Mouse (Mus musculus) MEL (cell line): ENCODE measurements around the gene Glo1.
A peak's percentile ranks its signal among the peaks of the same experiment; 100 is the strongest.

Experiments used
- CHD2 ChIP-seq: IDR thresholded peaks from 2 replicates; pipeline ENCODE4 v1.6.1; 2011; ENCODE audit warnings: low read length, improper control_type of control experiment
- CTCF ChIP-seq, 3 experiments: IDR thresholded peaks in 2 of 3; conservative IDR thresholded peaks in 1 of 3; 2 replicates each; pipeline ENCODE4 v1.5.1; 2011 to 2012; ENCODE audit warnings: low read length in 3 of 3, low read depth in 2 of 3, mild to moderate bottlenecking in 2 of 3, improper control_type of control experiment in 1 of 3, inconsistent platforms in 1 of 3, mixed read lengths in 1 of 3, moderate library complexity in 1 of 3; ENCODE audit not compliant: control insufficient read depth in 1 of 3, insufficient read depth in 1 of 3, poor library complexity in 1 of 3, severe bottlenecking in 1 of 3
- GABPA ChIP-seq: IDR thresholded peaks from 2 replicates; pipeline ENCODE4 v1.6.1; 2012; ENCODE audit warnings: low read depth, mild to moderate bottlenecking, inconsistent platforms, low read length, improper control_type of control experiment, moderate library complexity
- GATA1 ChIP-seq: IDR thresholded peaks from 2 replicates; pipeline ENCODE4 v1.6.1; 2011; ENCODE audit warnings: low read depth, low read length, improper control_type of control experiment
- HCFC1 ChIP-seq: IDR thresholded peaks from 2 replicates; pipeline ENCODE4 v1.6.1; 2012; ENCODE audit warnings: low read depth, mild to moderate bottlenecking, inconsistent platforms, low read length, improper control_type of control experiment, moderate library complexity
- MXI1 ChIP-seq: IDR thresholded peaks from 2 replicates; pipeline ENCODE4 v1.6.1; 2011; ENCODE audit warnings: mild to moderate bottlenecking, low read depth, low read length, improper control_type of control experiment
- MYB ChIP-seq: IDR thresholded peaks from 2 replicates; pipeline ENCODE4 v1.6.1; 2011; ENCODE audit warnings: mild to moderate bottlenecking, low read depth, low read length, improper control_type of control experiment
- POLR2A ChIP-seq, 2 experiments: IDR thresholded peaks; 2 replicates each; pipeline ENCODE4 v1.6.1; 2011 to 2012; ENCODE audit warnings: low read length in 2 of 2, mild to moderate bottlenecking in 2 of 2, control low read depth in 1 of 2, improper control_type of control experiment in 1 of 2, low read depth in 1 of 2, moderate library complexity in 1 of 2; ENCODE audit not compliant: control insufficient read depth in 1 of 2, insufficient read depth in 1 of 2, poor library complexity in 1 of 2
- POLR2AphosphoS2 ChIP-seq: IDR thresholded peaks from 2 replicates; pipeline ENCODE4 v1.6.1; 2011; ENCODE audit warnings: low read length, improper control_type of control experiment
- RCOR1 ChIP-seq: IDR thresholded peaks from 2 replicates; pipeline ENCODE4 v1.6.1; 2012; ENCODE audit warnings: low read depth, mild to moderate bottlenecking, inconsistent platforms, low read length, improper control_type of control experiment
- ZKSCAN1 ChIP-seq: IDR thresholded peaks from 2 replicates; pipeline ENCODE4 v1.6.1; 2012; ENCODE audit warnings: low read depth, mild to moderate bottlenecking, inconsistent platforms, low read length, improper control_type of control experiment, moderate library complexity
- ZNF384 ChIP-seq: IDR thresholded peaks from 2 replicates; pipeline ENCODE4 v1.6.1; 2012; ENCODE audit warnings: low read depth, mild to moderate bottlenecking, inconsistent platforms, low read length, improper control_type of control experiment

DNA sequence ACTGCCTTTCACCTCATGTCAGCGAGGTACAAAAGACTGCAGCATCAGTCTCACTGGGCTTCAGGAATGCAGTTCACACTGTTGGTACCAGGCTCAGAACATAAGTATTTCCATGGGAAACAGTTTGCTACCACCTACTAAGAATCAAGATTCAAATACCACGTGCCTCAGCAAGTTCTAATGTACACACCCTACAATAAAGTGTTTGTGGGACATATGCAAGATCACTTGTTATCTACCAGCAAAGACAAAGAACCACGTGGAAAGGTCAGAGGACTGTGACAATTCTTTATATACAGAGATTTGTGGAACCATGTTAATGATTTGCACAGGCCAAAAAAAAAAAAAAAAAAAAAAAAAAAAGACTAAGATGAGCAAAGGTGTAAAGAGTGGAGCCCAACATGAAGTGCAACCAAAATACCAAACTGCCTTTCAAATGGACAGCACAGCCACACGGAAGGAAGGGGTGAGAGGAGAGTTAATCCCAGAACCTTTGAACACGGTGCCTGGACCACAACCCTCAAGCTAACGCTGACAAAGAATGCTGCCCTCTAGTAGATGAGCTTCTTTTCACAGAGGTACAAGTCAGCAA lies 63.1 kb downstream of the Glo1 start:
- TF ChIP-seq ZNF384 (peak; percentile 60; the same call in 1 of the 2 replicates), CTCF (IDR thresholded peaks at IDR 0.05 in 2 of 3, conservative IDR thresholded peaks at IDR 0.05 in 1 of 3; ENCODE audit: control insufficient read depth in 1 of 3, insufficient read depth in 1 of 3, low read depth in 2 of 3, low read length in 3 of 3, poor library complexity in 1 of 3, severe bottlenecking in 1 of 3) (no peak), MXI1 (no peak), POLR2A (IDR thresholded peaks at IDR 0.05; ENCODE audit: control insufficient read depth in 1 of 2, insufficient read depth in 1 of 2, low read depth in 1 of 2, low read length in 2 of 2, poor library complexity in 1 of 2) (no peak), GABPA (no peak), MYB (no peak), POLR2AphosphoS2 (no peak), RCOR1 (no peak), HCFC1 (no peak), ZKSCAN1 (no peak), CHD2 (no peak), GATA1 (no peak)
